Mouse (Mus musculus): ENCODE data around the gene Fam120b.

Fam120b gene

DNA sequence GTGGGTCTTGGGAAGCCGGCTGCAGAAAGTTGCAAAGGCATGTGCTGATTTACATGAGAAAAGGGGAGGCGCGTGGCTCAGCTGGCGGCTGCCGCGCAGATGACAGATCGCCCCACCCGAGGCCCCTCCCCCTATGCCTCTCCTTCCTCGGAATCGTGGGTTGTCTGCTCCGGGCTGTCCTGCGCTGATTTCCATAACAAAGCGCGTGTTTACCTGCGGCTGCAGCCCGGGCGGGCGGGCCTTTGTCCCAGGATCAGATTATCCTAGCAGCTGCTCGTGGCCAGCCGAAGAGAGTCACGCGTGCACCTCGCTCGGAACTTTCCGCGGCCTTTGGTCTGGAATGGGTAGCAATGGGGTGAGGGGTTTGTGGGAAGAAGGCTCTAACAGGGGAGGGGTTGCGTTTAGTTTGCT is 15.4 kb upstream of the Fam120b start:
- no peak for DNase-seq

DNA sequence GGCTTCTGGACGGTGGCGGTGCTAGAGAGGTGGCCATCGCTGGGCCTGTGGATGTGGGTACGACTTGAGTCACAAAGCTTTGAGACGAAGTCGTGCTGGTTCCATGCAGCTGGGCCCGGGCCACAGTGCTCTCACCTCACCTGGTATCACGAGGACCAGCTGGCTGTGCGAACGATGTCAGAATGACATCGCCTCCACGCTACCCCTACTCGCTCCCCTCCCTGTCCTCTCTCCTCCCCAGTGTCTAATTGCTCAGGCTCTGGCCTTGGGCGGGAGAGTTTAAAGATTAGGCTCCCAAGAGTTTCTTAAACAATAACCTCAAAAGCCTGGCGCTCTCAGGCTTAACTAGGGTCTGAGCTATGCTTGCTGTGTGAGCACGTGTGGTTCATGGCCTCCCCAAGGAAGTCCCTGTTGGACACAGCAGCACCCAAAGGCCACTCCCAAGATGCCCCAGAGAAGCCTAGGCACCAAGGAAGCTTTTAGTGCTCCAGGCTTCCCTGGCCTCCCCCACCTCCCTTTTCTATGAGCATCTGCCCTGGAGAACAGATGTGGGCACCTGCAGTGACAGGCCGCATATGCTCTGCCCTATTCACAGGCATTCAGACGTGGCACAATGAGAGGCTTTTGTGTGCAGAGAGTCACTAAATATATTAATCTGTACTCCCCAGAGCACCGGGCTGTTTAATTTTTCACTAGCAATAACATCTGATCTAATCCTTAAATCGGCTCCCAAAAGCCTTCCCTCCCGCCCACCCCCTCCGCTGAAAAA is 14.7 kb upstream of the Fam120b start:
- no peak for DNase-seq

GRCm38 (mm10) chr17:15381869-15382660 is 13.9 kb upstream of the Fam120b start:
- no peak for DNase-seq

GRCm38 (mm10) chr17:15383360-15383759 is 12.6 kb upstream of the Fam120b start:
- no peak for DNase-seq

GRCm38 (mm10) chr17:15388892-15389291 is 7.1 kb upstream of the Fam120b start:
- no peak for DNase-seq

DNA sequence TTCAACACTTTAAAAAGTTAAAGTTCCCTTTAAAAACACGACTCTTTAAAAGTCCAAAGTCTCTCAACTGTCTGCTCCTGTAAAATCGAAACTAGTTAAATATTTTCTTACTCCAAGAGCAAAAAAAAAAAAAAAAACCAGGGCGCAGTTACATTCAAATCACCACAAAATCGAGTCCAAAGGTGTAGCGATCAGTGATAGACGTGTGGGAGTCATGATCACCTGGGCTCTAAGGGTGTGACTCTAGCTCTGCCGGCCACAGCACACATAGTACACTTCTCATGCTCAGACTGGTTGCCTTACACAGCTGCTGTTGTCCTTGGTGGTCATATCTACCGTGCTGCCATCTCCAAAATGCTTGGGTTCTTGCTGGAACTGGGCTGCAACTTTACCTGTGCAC is 6.6 kb upstream of the Fam120b start:
- no peak for DNase-seq

DNA sequence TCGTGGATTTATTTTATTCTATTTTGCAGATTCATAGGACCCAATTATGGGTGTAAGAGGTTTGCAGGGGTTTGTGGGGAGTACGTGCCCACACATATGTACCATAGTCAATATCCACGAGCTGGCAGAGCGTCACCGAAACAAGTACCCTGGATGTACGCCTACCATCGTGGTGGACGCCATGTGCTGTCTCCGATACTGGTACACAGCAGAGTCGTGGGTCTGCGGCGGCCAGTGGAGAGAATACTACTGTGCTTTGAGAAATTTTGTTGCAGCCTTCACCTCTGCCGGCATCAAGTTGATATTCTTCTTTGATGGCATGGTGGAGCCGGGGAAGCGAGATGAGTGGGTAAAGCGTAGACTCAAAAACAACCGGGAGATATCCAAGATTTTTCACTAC is 5.7 kb downstream of the Fam120b start:
- no peak for DNase-seq

DNA sequence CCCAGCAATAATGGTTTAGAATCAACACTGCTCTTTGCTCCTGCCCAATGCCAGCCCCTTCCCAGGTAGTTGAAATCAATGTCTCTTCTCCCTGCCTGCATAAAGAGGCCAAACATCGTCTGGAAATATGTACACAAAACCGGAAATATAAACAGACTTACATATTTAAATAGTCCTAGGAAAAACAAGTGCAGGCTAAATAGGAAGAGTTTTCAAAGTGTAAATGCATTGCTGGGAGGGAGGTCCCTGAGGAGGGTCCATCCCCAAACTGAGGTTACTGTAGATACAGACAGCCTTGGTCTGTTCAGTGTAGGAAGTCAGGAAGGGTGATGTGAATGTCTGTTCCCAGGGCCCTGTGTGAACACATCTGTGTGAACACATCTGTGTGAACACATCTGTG is 10.6 kb downstream of the Fam120b start:
- DNase-seq = no peak

DNA sequence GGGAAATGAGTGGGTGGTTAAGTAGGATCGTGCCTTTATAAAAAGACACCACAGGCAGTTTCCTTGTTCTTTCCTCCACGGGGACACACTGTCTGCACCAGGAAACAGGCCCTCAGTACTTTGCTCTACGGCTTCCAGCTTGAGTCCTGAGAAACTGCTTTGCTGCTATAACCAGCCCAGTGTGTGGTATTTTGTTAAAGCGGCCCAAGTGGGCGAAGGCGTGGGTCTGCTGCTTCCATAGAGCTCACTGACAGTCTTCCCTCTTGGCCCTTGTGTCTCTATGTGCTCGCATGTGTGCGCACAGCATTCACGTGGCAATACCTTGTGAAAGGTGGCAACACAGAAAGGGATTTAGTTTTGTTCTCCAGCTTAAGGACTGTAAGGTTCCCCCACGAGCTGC is 13.3 kb downstream of the Fam120b start:
- DNase-seq = no peak

GRCm38 (mm10) chr17:15410861-15411260 is 14.9 kb downstream of the Fam120b start:
- DNase-seq = no peak

DNA sequence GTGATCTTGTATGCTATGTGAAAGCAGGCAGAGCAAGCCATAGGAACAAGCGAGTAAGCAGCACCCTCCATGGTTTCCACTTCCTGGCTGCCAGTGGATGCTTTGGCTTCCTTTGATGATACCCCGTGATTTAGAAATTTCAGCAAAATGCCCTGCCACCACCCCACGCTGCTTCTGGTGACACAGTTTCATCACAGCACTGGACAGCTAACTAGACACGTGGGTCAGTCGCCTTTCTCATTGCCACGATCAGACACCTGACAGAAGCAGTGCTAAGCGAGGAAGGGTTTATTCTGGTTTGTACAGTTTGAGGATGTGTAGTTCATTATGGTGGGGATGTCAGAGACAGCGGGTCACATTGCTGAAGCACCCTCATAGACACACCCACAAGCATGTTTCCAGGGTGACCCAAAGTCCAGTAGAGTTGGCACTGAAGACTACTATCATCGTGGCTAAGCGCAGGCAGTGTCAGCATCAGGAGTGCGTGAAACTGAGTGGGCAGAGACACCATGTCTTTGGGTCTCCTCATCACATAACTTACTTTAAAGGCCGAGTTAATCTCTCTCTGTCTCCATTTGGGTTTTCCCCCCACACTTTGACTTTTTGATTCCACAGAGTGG is 20.7 kb downstream of the Fam120b start:
- no peak for DNase-seq

- no peak for DNase-seq
Observed at GRCm38 (mm10) chr17:15419534-15419933, 23.5 kb downstream of the Fam120b start.

GRCm38 (mm10) chr17:15420021-15420603 is 24.1 kb downstream of the Fam120b start:
- no peak for DNase-seq

GRCm38 (mm10) chr17:15421446-15421845 is 25.4 kb downstream of the Fam120b start:
- DNase-seq = no peak

- DNase-seq = no peak
Observed at GRCm38 (mm10) chr17:15422666-15423065, 26.7 kb downstream of the Fam120b start.

- DNase-seq = no peak
Observed at GRCm38 (mm10) chr17:15423080-15423765, 27.2 kb downstream of the Fam120b start.

GRCm38 (mm10) chr17:15425931-15426330 is 29.9 kb downstream of the Fam120b start:
- DNase-seq = no peak

GRCm38 (mm10) chr17:15429451-15429850 is 33.4 kb downstream of the Fam120b start:
- no peak for DNase-seq

DNA sequence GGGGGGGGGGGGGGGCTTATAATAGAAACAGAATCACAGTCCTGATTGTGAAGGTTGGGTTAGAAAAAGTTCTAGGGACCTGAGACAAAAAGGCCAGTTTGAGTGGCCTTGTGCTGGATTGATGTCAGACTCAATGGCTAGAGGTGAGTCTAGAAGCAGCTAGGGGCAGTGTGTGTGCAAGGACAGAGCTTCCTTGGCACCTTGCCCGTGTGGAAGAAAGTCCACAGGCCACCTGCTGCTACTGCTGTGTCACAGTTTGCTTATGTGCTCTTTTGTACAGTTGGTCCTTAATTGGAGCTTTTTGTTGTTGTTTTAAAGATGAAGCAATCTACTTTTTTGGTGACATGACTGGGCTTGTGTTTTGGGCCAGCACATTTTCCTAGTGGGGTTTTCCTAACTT is 33.9 kb downstream of the Fam120b start:
- no peak for DNase-seq

GRCm38 (mm10) chr17:15431021-15431514 is 35.1 kb downstream of the Fam120b start:
- no peak for DNase-seq

GRCm38 (mm10) chr17:15431551-15431950 is 35.5 kb downstream of the Fam120b start:
- no peak for DNase-seq

DNA sequence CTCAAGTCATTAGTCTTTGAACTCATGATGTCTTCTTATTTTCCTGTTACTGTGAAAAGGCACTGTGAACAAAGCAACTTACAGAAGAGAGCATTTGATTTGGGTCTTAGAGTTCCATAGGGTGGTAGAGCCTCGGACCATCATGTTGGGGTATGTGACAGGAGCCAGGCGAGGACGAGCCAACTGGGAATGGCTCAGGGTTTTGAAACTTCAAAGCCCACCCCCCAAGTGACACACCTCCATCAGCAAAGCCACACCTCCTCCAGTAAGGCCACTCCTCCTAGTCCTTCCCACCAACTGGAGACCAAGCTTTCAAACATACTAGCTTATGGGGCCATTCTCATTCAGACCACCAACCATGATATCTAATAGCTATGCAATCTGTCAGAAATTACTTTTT is 36.0 kb downstream of the Fam120b start:
- no peak for DNase-seq

DNA sequence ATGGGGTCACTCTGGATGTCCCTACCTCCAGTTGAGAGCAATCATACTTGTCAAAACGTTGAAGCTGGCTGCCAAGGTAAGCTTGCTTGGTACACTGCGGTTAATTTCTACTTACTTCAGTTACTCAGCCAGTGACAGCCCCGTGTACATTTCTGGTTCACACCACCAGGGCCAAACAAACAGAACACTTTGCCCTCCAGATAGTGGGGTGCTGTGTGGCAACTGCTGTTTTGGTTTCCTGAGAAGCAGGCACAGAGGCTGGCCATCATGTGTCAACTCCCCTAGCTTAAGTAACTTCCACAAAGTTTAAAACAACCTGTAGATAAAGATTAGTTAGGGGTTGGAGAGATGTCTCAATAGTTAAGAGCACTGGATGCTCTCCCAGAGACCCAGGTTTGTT is 38.7 kb downstream of the Fam120b start:
- DNase-seq = no peak

Measured in thymus, adult 18-20 months (tissue).